Mouse (Mus musculus) megakaryocyte, embryonic 14.5 days (primary cell): Measurements from ENCODE around the gene Ica1l.

Source experiments
- FLI1 ChIP-seq: IDR thresholded peaks from 2 replicates; pipeline ENCODE4 v1.6.1; 2012; ENCODE audit warnings: low read length, inconsistent platforms, mixed read lengths
- GATA1 ChIP-seq: IDR thresholded peaks from 3 replicates; pipeline ENCODE4 v1.6.1; 2012; ENCODE audit warnings: mixed read lengths, low read length, inconsistent platforms, borderline replicate concordance

DNA sequence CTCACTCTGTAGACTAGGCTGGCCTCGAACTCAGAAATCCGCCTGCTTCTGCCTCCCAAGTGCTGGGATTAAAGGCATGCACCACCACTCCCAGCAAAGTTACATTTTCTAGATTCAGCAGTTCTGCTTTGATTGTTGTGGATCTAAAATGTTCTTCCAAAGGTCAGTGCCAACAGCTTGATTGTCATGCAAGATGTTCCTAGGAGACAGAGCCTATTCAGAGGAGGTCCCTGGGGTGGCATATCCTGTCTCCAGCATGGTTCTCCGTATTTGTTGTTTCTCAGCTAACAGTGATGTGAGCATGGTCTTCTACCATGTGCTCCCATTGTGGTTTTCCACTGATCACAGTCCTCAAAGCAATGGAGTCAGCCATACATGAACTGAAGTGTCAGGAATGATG is 13.3 kb upstream of the Ica1l start:
- TF ChIP-seq FLI1 (no peak), GATA1 (no peak)
